21 mouse cellular contexts compared by ENCODE assay signal in the genomic region with DNA sequence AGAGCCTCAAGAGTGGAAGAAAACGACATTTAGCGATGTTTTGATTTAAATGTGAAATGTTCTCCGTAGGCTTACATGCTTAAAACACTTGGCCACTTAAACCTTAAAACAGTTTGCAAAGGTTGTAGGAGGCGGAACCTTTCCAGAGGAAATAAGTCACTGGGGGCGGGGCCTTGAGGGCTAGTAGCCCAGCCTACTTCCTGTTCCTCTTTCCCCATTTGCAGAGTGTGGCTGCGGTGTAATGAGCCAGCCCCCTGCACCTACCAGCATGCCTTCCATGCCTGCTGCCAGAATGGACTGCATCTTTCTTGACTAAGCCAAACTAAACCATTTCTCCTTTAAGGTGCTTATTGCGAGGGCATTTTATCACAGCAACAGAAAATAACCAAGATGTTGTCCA.
DNase-seq lines count a peak whose midpoint lies in the region; ATAC-seq lines count a peak whose summit lies in the region.
"Had no signal": no experiment of that assay in that cellular context is flagged by ENCODE, and none has a peak within 500 bp of the region (broad histone marks: within the 10 kb centered on the region; RNA-seq: fewer than 3 reads in every experiment).

No protein-coding gene starts in this region.

- peak; percentile 98 for ATAC-seq in megakaryocyte progenitor cell, adult 5-6 weeks (replicated peaks; ENCODE audit: poor library complexity)
- ATAC-seq in forebrain, embryonic 14.5 days = no peak

- H3K4me1 ChIP-seq in forebrain, embryonic 14.5 days (ENCODE audit: control insufficient read depth, insufficient read depth, low read length) = no peaks in the 10 kb centered on the region
- H3K4me1 ChIP-seq: heart, embryonic 15.5 days; hindbrain, embryonic 12.5 days; limb, embryonic 12.5 days; liver, embryonic 13.5 days; neural tube, embryonic 13.5 days had no signal

- H3K27ac ChIP-seq in forebrain, embryonic 14.5 days (ENCODE audit: low read depth, low read length) = no peak overlapping the region
- H3K27ac ChIP-seq: embryonic facial prominence, embryonic 10.5 days; gastrocnemius, adult 2 months; heart, embryonic 15.5 days; hindbrain, embryonic 12.5 days; limb, embryonic 12.5 days; liver, embryonic 13.5 days; lung, embryonic 15.5 days; neural tube, embryonic 13.5 days had no signal

- no peaks in the 10 kb centered on the region for H3K27me3 ChIP-seq in forebrain, embryonic 14.5 days (replicated peaks; ENCODE audit: control insufficient read depth, insufficient read depth, low read length)
- H3K27me3 ChIP-seq: heart, embryonic 15.5 days; hindbrain, embryonic 12.5 days; limb, embryonic 12.5 days; liver, embryonic 13.5 days; lung, embryonic 15.5 days; neural tube, embryonic 13.5 days had no signal

- no peak overlapping the region for H3K9ac ChIP-seq in forebrain, embryonic 14.5 days (ENCODE audit: low read length)
- H3K9ac ChIP-seq: heart, embryonic 15.5 days; hindbrain, embryonic 12.5 days; limb, embryonic 12.5 days; liver, embryonic 13.5 days; lung, embryonic 15.5 days; neural tube, embryonic 13.5 days had no signal

- H3K4me3 ChIP-seq in forebrain, embryonic 14.5 days (ENCODE audit: low read depth, low read length) = no peak overlapping the region
- H3K4me3 ChIP-seq: embryonic facial prominence, embryonic 10.5 days; gastrocnemius, adult 2 months; heart, embryonic 15.5 days; hindbrain, embryonic 12.5 days; limb, embryonic 12.5 days; liver, embryonic 13.5 days; lung, embryonic 15.5 days; neural tube, embryonic 13.5 days had no signal

- DNase-seq in 3134 (ENCODE audit: extremely low read depth, insufficient read length, low spot score) (peak; percentile 5), A20 (ENCODE audit: low read depth, low spot score) (peak; percentile 45), ZHBTc4 (ENCODE audit: low read depth, low spot score) (peak; percentile 84)
- no peak for DNase-seq in cerebellum, postnatal 25 days
- no peak for DNase-seq in kidney, postnatal 10 days
- no peak for DNase-seq in forebrain, embryonic 14.5 days (ENCODE audit: low spot score)
- DNase-seq: adrenal gland, postnatal 10 days; cerebellum, adult 11-12 months; cerebellum, postnatal 36 days; gastrocnemius, adult 2 months; kidney, adult 9 months; liver, embryonic 13.5 days; lung, postnatal 4 days had no signal

- H3K9me3 ChIP-seq in forebrain, embryonic 14.5 days (replicated peaks; ENCODE audit: control insufficient read depth, low read length) = no peaks in the 10 kb centered on the region
- H3K9me3 ChIP-seq: embryonic facial prominence, embryonic 10.5 days; heart, embryonic 15.5 days; hindbrain, embryonic 12.5 days; limb, embryonic 12.5 days; liver, embryonic 13.5 days; lung, embryonic 15.5 days; neural tube, embryonic 13.5 days had no signal

- WGBS in forebrain, embryonic 14.5 days = 93% methylated on average over 7 of the region's 7 CpGs

- no peak overlapping the region for H3K4me2 ChIP-seq in forebrain, embryonic 14.5 days (ENCODE audit: low read length)
- H3K4me2 ChIP-seq: heart, embryonic 15.5 days; hindbrain, embryonic 12.5 days; limb, embryonic 12.5 days; liver, embryonic 13.5 days; lung, embryonic 15.5 days; midbrain, embryonic 11.5 days; neural tube, embryonic 13.5 days had no signal

- H3K36me3 ChIP-seq in forebrain, embryonic 14.5 days (ENCODE audit: control insufficient read depth, insufficient read depth, low read length) = no peaks in the 10 kb centered on the region
- H3K36me3 ChIP-seq: embryonic facial prominence, embryonic 10.5 days; heart, embryonic 15.5 days; hindbrain, embryonic 12.5 days; limb, embryonic 12.5 days; liver, embryonic 13.5 days; lung, embryonic 15.5 days; neural tube, embryonic 13.5 days had no signal

Comparison
In these comparisons a context has a peak if more than half of its experiments do, and no peak if none do; other contexts are left out.
1. DNase-seq: peak in 3134 (single experiment), A20 (single experiment) and ZHBTc4 (single experiment); none in cerebellum, postnatal 25 days (0 of 2), kidney, postnatal 10 days (single experiment) and forebrain, embryonic 14.5 days (single experiment).